Mouse (Mus musculus) adrenal gland, adult 18-20 months (tissue): Measurements from ENCODE around the gene Creld1. TPM values are rescaled to one million over a fixed set of nuclear protein-coding genes. Genes with fewer than 3 reads are reported as not detected.

Source experiments
- DNase-seq, 2 experiments: peaks; one replicate each; pipeline ENCODE4 v3.0.0; 2021 to 2022; ENCODE audit warnings: low spot score in 2 of 2
- microRNA-seq, 2 experiments: library from miRNA; unstranded; fragments of <30 nt; microRNA quantifications; one replicate each; pipeline ENCODE4 v1.2.0; 2021; ENCODE audit warnings: borderline number of aligned reads in 2 of 2
- total RNA-seq, 2 experiments: library from RNA; stranded (reverse); gene quantifications; 1 replicate in 1 of 2; 2 replicates in 1 of 2; pipeline ENCODE4 v1.2.3; 2021

Gene Creld1
- total RNA-seq, 2 experiments from 2014 or later, result 53.7 to 55.8 TPM

GRCm38 (mm10) chr6:113507130-113507529 is 24.0 kb downstream of the Creld1 start:
- no peak for DNase-seq

- no peak for DNase-seq
Measured at GRCm38 (mm10) chr6:113508272-113508946, 25.3 kb downstream of the Creld1 start.

GRCm38 (mm10) chr6:113508947-113509280 is 25.8 kb downstream of the Creld1 start:
- DNase-seq, result no peak

GRCm38 (mm10) chr6:113513944-113514343 is 30.8 kb downstream of the Creld1 start:
- no peak for DNase-seq

- no peak for DNase-seq
Measured at GRCm38 (mm10) chr6:113514600-113514999, 31.5 kb downstream of the Creld1 start.

GRCm38 (mm10) chr6:113517434-113518080 is 34.5 kb downstream of the Creld1 start:
- no peak for DNase-seq

GRCm38 (mm10) chr6:113522310-113522709 is 39.2 kb downstream of the Creld1 start:
- DNase-seq, result no peak

GRCm38 (mm10) chr6:113523420-113523819 is 40.3 kb downstream of the Creld1 start:
- no peak for DNase-seq

- DNase-seq, result peak; percentile 97 to 98
Measured at GRCm38 (mm10) chr6:113530932-113531839, 48.1 kb downstream of the Creld1 start, which contains the start of the genes Emc3 and Fancd2. Gene Emc3 (minus strand): TSS chr6:113531652. Gene Fancd2 (plus strand): TSS chr6:113531682.

- DNase-seq, result no peak
Measured at GRCm38 (mm10) chr6:113531840-113532404, 48.8 kb downstream of the Creld1 start.

GRCm38 (mm10) chr6:113534886-113535285 is 51.8 kb downstream of the Creld1 start:
- no peak for DNase-seq

- DNase-seq, result no peak
Measured at GRCm38 (mm10) chr6:113541610-113542009, 58.5 kb downstream of the Creld1 start.

Small RNAs within 50 kb of the gene (microRNA-seq; reads per million reads assigned to microRNA genes)
- gene Gm23365, result 0 reads per million in 2 experiments

Other genes starting within 250 kb of the Creld1 start
- gene Mtmr14, start 245.5 kb upstream of the Creld1 start, total RNA-seq, result 10 to 100 TPM; 18.2 to 18.4 TPM
- gene Cpne9, start 201.0 kb upstream of the Creld1 start, total RNA-seq, result 1 to 10 TPM; 2.8 to 4.4 TPM
- 10 to 100 TPM; 25.4 to 26.4 TPM for gene Brpf1, start 176.2 kb upstream of the Creld1 start, total RNA-seq
- 10 to 100 TPM in 1 of 2 experiments, 1 to 10 TPM in 1; 10.0 to 10.3 TPM for gene Ogg1, start 156.3 kb upstream of the Creld1 start, total RNA-seq
- gene Camk1, start 139.3 kb upstream of the Creld1 start, total RNA-seq, result 10 to 100 TPM; 53.1 to 55.4 TPM
- gene Tada3, start 105.4 kb upstream of the Creld1 start, total RNA-seq, result 10 to 100 TPM; 31.9 to 36.1 TPM
- 100 to 1,000 TPM; 184 to 190 TPM for gene Arpc4, start 105.2 kb upstream of the Creld1 start, total RNA-seq
- 1 to 10 TPM; 3.0 to 4.0 TPM for gene Ttll3, start 94.0 kb upstream of the Creld1 start, total RNA-seq
- 1 to 10 TPM; 6.3 to 8.5 TPM for gene Rpusd3, start 64.0 kb upstream of the Creld1 start, total RNA-seq
- gene Cidec, start 47.5 kb upstream of the Creld1 start, total RNA-seq, result 100 to 1,000 TPM; 321 to 750 TPM
- 10 to 100 TPM; 47.2 to 49.7 TPM for gene Jagn1, start 40.7 kb upstream of the Creld1 start, total RNA-seq
- gene Il17re, start 24.8 kb upstream of the Creld1 start, total RNA-seq, result 1 to 10 TPM in 1 of 2 experiments, under 1 TPM in 1; 0.83 to 2.6 TPM
- gene Il17rc, start 11.9 kb upstream of the Creld1 start, total RNA-seq, result 10 to 100 TPM; 19.9 to 26.9 TPM
- gene Prrt3, start 18.6 kb downstream of the Creld1 start, total RNA-seq, result under 1 TPM in 1 of 2 experiments, not detected in 1; 0.32 TPM
- gene Emc3, start 48.4 kb downstream of the Creld1 start, total RNA-seq, result 100 to 1,000 TPM in 1 of 2 experiments, 10 to 100 TPM in 1; 89.8 to 107 TPM
- gene Fancd2, start 48.4 kb downstream of the Creld1 start, total RNA-seq, result under 1 TPM; 0.19 to 0.43 TPM
- not detected for gene Fancd2os, start 117.4 kb downstream of the Creld1 start, total RNA-seq
- 100 to 1,000 TPM; 150 to 205 TPM for gene Brk1, start 121.5 kb downstream of the Creld1 start, total RNA-seq
- 10 to 100 TPM; 20.9 to 21.4 TPM for gene Vhl, start 140.7 kb downstream of the Creld1 start, total RNA-seq
- gene Irak2, start 155.2 kb downstream of the Creld1 start, total RNA-seq, result 10 to 100 TPM; 17.1 to 51.5 TPM
- 10 to 100 TPM; 50.4 to 63.2 TPM for gene Tatdn2, start 213.8 kb downstream of the Creld1 start, total RNA-seq
- not detected for gene Ghrl, start 236.6 kb downstream of the Creld1 start, total RNA-seq